Mouse (Mus musculus) forebrain, embryonic 12.5 days (tissue): ENCODE results near the gene Acss3. TPM values are rescaled to one million over a fixed set of nuclear protein-coding genes. Genes with fewer than 3 reads are reported as not detected.
A peak's percentile ranks its signal among the peaks of the same experiment; 100 is the strongest.

ENCODE experiments used
- ATAC-seq: fragments of 200-750 bp; cut with Nextera tagmentation; 2 replicates; pipeline ENCODE4 v1.8.0; 2017; ENCODE audit warnings: moderate TSS enrichment; ENCODE audit not compliant: low FRiP score
- H3K27ac ChIP-seq: fragments of 300-500 bp; sonication (generic); 2 replicates; pipeline ENCODE4 v1.5.1; 2016; ENCODE audit warnings: mild to moderate bottlenecking
- H3K27me3 ChIP-seq: fragments of 300-500 bp; sonication (generic); 2 replicates; pipeline ENCODE4 v1.6.1; 2016; ENCODE audit warnings: mild to moderate bottlenecking
- H3K36me3 ChIP-seq: fragments of 300-500 bp; sonication (generic); replicated peaks from 2 replicates; pipeline ENCODE4 v1.6.1; 2016; ENCODE audit warnings: mild to moderate bottlenecking
- H3K4me1 ChIP-seq: fragments of 300-500 bp; sonication (generic); 2 replicates; pipeline ENCODE4 v1.6.1; 2016
- H3K4me2 ChIP-seq: fragments of 300-500 bp; sonication (generic); 2 replicates; pipeline ENCODE4 v1.6.1; 2016; ENCODE audit warnings: mild to moderate bottlenecking, moderate library complexity
- H3K4me3 ChIP-seq: fragments of 300-500 bp; sonication (generic); replicated peaks from 2 replicates; pipeline ENCODE4 v1.5.1; 2016; ENCODE audit warnings: mild to moderate bottlenecking
- H3K9ac ChIP-seq: fragments of 300-500 bp; sonication (generic); 2 replicates; pipeline ENCODE4 v1.6.1; 2016; ENCODE audit warnings: mild to moderate bottlenecking
- H3K9me3 ChIP-seq: fragments of 300-500 bp; sonication (generic); 2 replicates; pipeline ENCODE4 v1.6.1; 2016
- WGBS: fragments of 180-500 bp; shearing (Covaris S2); methylation state at CpG from one replicate; pipeline ENCODE4 v1.1.7; 2016; 5-methylcytosine and 5-hydroxymethylcytosine counted together
- polyA plus RNA-seq: library from polyadenylated mRNA; unstranded; fragments of >200 nt; fragmentation: Nextera tagmentation; extraction: Ambion mirVana; gene quantifications from 2 replicates; pipeline ENCODE4 v1.2.1, GENCODE M21; 2016

Gene Acss3
- polyA plus RNA-seq: 2.0 and 2.1 TPM in 2 replicates

- no peaks in the 10 kb centered on the region for H3K27me3 ChIP-seq
- H3K4me3 ChIP-seq: peak within 1 kb of the TSS; percentile 42
- peak within 1 kb of the TSS; percentile 56 for H3K9ac ChIP-seq
- WGBS: 2% methylated on average over 17 of the region's 17 CpGs
- H3K4me2 ChIP-seq: peak within 1 kb of the TSS; percentile 63
- peak; percentile 93 for ATAC-seq
- no peak within 1 kb of the TSS for H3K27ac ChIP-seq
- H3K4me1 ChIP-seq: peaks cover 17% of the 10 kb centered on the region
- H3K36me3 ChIP-seq: no peaks in the 10 kb centered on the region
- no peaks in the 10 kb centered on the region for H3K9me3 ChIP-seq
Measured at GRCm38 (mm10) chr10:107123529-107124335, at the start of gene Acss3. Gene Acss3 (minus strand): TSS chr10:107123668.

- Histone ChIP-seq H3K9ac (no peak overlapping the region), H3K27ac (no peak overlapping the region), H3K36me3 (no peaks in the 10 kb centered on the region), H3K4me1 (no peaks in the 10 kb centered on the region), H3K9me3 (no peaks in the 10 kb centered on the region), H3K27me3 (no peaks in the 10 kb centered on the region), H3K4me3 (no peak overlapping the region), H3K4me2 (no peak overlapping the region)
- 73% methylated on average over 3 of the region's 3 CpGs for WGBS
- ATAC-seq: no peak
Measured at GRCm38 (mm10) chr10:107172003-107172689, 48.7 kb upstream of the Acss3 start.

GRCm38 (mm10) chr10:107166486-107166885 lies 43.0 kb upstream of the Acss3 start:
- no peak overlapping the region for H3K4me2 ChIP-seq
- no peak for ATAC-seq
- no peaks in the 10 kb centered on the region for H3K9me3 ChIP-seq
- no peaks in the 10 kb centered on the region for H3K27me3 ChIP-seq
- no peak overlapping the region for H3K27ac ChIP-seq
- WGBS: 93% methylated on average over 3 of the region's 3 CpGs
- no peaks in the 10 kb centered on the region; the same call in 1 of the 2 replicates for H3K4me1 ChIP-seq
- no peaks in the 10 kb centered on the region for H3K36me3 ChIP-seq
- no peak overlapping the region for H3K9ac ChIP-seq
- H3K4me3 ChIP-seq: no peak overlapping the region

- Histone ChIP-seq H3K4me2 (no peak overlapping the region), H3K4me1 (no peaks in the 10 kb centered on the region), H3K36me3 (no peaks in the 10 kb centered on the region), H3K9me3 (no peaks in the 10 kb centered on the region), H3K27me3 (no peaks in the 10 kb centered on the region), H3K9ac (no peak overlapping the region), H3K4me3 (no peak overlapping the region), H3K27ac (no peak overlapping the region)
- ATAC-seq: no peak
- 85% methylated on average over 1 of the region's 1 CpGs for WGBS
Measured at GRCm38 (mm10) chr10:107148759-107149158, 25.3 kb upstream of the Acss3 start.

GRCm38 (mm10) chr10:107144016-107144415 lies 20.5 kb upstream of the Acss3 start:
- no peak overlapping the region for H3K9ac ChIP-seq
- no peaks in the 10 kb centered on the region for H3K4me1 ChIP-seq
- H3K9me3 ChIP-seq: no peaks in the 10 kb centered on the region
- ATAC-seq: no peak
- no peak overlapping the region for H3K27ac ChIP-seq
- no peak overlapping the region for H3K4me3 ChIP-seq
- no peak overlapping the region for H3K4me2 ChIP-seq
- 83% methylated on average over 1 of the region's 1 CpGs for WGBS
- H3K36me3 ChIP-seq: no peaks in the 10 kb centered on the region
- H3K27me3 ChIP-seq: no peaks in the 10 kb centered on the region

- Histone ChIP-seq H3K9ac (no peak overlapping the region), H3K36me3 (no peaks in the 10 kb centered on the region), H3K4me3 (no peak overlapping the region), H3K27ac (no peak overlapping the region), H3K27me3 (no peaks in the 10 kb centered on the region), H3K9me3 (no peaks in the 10 kb centered on the region), H3K4me2 (no peak overlapping the region), H3K4me1 (no peaks in the 10 kb centered on the region)
- no peak for ATAC-seq
- 30% methylated on average over 1 of the region's 1 CpGs for WGBS
Measured at GRCm38 (mm10) chr10:107142910-107143309, 19.4 kb upstream of the Acss3 start.

- 11% methylated on average over 9 of the region's 9 CpGs for WGBS
- Histone ChIP-seq H3K9ac (peak overlapping the region; percentile 56), H3K4me2 (peak overlapping the region; percentile 63), H3K27ac (no peak overlapping the region), H3K4me1 (peaks cover 17% of the 10 kb centered on the region), H3K36me3 (no peaks in the 10 kb centered on the region), H3K4me3 (peak overlapping the region; percentile 42), H3K9me3 (no peaks in the 10 kb centered on the region), H3K27me3 (no peaks in the 10 kb centered on the region)
- no peak; the same call in 1 of the 2 replicates for ATAC-seq
Measured at GRCm38 (mm10) chr10:107122744-107123528, 532 bp downstream of the Acss3 start.

GRCm38 (mm10) chr10:107121301-107121700 lies 2.2 kb downstream of the Acss3 start:
- Histone ChIP-seq H3K4me2 (no peak overlapping the region), H3K4me1 (peaks cover 17% of the 10 kb centered on the region), H3K36me3 (no peaks in the 10 kb centered on the region), H3K27ac (no peak overlapping the region), H3K4me3 (no peak overlapping the region), H3K9me3 (no peaks in the 10 kb centered on the region), H3K27me3 (no peaks in the 10 kb centered on the region), H3K9ac (no peak overlapping the region)
- 98% methylated on average over 9 of the region's 9 CpGs for WGBS
- no peak for ATAC-seq

- WGBS: 89% methylated on average over 2 of the region's 2 CpGs
- no peak overlapping the region for H3K4me2 ChIP-seq
- no peak for ATAC-seq
- peaks cover 15% of the 10 kb centered on the region for H3K4me1 ChIP-seq
- no peak overlapping the region for H3K27ac ChIP-seq
- no peak overlapping the region for H3K9ac ChIP-seq
- H3K36me3 ChIP-seq: no peaks in the 10 kb centered on the region
- H3K27me3 ChIP-seq: no peaks in the 10 kb centered on the region
- no peaks in the 10 kb centered on the region for H3K9me3 ChIP-seq
- no peak overlapping the region for H3K4me3 ChIP-seq
Measured at GRCm38 (mm10) chr10:107119135-107119534, 4.3 kb downstream of the Acss3 start.

GRCm38 (mm10) chr10:107116709-107117267 lies 6.7 kb downstream of the Acss3 start:
- Histone ChIP-seq H3K9ac (no peak overlapping the region), H3K4me2 (no peak overlapping the region), H3K4me1 (no peaks in the 10 kb centered on the region), H3K9me3 (no peaks in the 10 kb centered on the region), H3K27me3 (no peaks in the 10 kb centered on the region), H3K4me3 (no peak overlapping the region), H3K27ac (no peak overlapping the region), H3K36me3 (no peaks in the 10 kb centered on the region)
- no peak for ATAC-seq
- WGBS: 74% methylated on average over 4 of the region's 4 CpGs

GRCm38 (mm10) chr10:107115930-107116642 lies 7.4 kb downstream of the Acss3 start:
- Histone ChIP-seq H3K27me3 (no peaks in the 10 kb centered on the region), H3K9me3 (no peaks in the 10 kb centered on the region), H3K27ac (no peak overlapping the region), H3K4me3 (no peak overlapping the region), H3K4me1 (no peaks in the 10 kb centered on the region), H3K4me2 (no peak overlapping the region), H3K36me3 (no peaks in the 10 kb centered on the region), H3K9ac (no peak overlapping the region)
- WGBS: 13% methylated on average over 1 of the region's 1 CpGs
- no peak for ATAC-seq
